Mouse (Mus musculus): Measurements from ENCODE around the gene Psg17. TPM values are rescaled to one million over a fixed set of nuclear protein-coding genes. Genes with fewer than 3 reads are reported as not detected.
"Not testable (repeated sequence)": the region's sequence is repeated elsewhere in the genome, so short reads cannot be mapped to it uniquely, and the experiment has no call there.

Psg17 gene
- total RNA-seq (2021): not detected
- long read RNA-seq: 0 reads

- no peak for DNase-seq (ENCODE audit: low spot score in 2 of 2)
These were observed at the start of gene Psg17 for GRCm38 (mm10) chr7:18821507-18821906. TSS of gene Psg17 (minus strand) at chr7:18821607.

GRCm38 (mm10) chr7:18871031-18871430, 49.6 kb upstream of the Psg17 start, which contains the start of gene Pglyrp1:
TSS of gene Pglyrp1 (plus strand) at chr7:18871331.
- not testable (repeated sequence) for DNase-seq (ENCODE audit: low spot score in 2 of 2)

- no peak for DNase-seq (ENCODE audit: low spot score in 2 of 2)
These were observed 47.1 kb upstream of the Psg17 start for GRCm38 (mm10) chr7:18868491-18868890.

GRCm38 (mm10) chr7:18862801-18863200, 41.4 kb upstream of the Psg17 start:
- DNase-seq (ENCODE audit: low spot score in 2 of 2): no peak

GRCm38 (mm10) chr7:18858310-18858916, 37.0 kb upstream of the Psg17 start:
- DNase-seq (ENCODE audit: low spot score in 2 of 2): no peak

GRCm38 (mm10) chr7:18848395-18848794, 27.0 kb upstream of the Psg17 start:
- DNase-seq (ENCODE audit: low spot score in 2 of 2): no peak

- DNase-seq (ENCODE audit: low spot score in 2 of 2): no peak
These were observed 23.4 kb upstream of the Psg17 start for GRCm38 (mm10) chr7:18844811-18845210.

- DNase-seq (ENCODE audit: low spot score in 2 of 2): no peak
These were observed 19.8 kb upstream of the Psg17 start for GRCm38 (mm10) chr7:18841174-18841567.

- DNase-seq (ENCODE audit: low spot score in 2 of 2): peak in 1 of 2 experiments; percentile 6
These were observed 19.2 kb upstream of the Psg17 start for GRCm38 (mm10) chr7:18840386-18841173.

GRCm38 (mm10) chr7:18839865-18840264, 18.5 kb upstream of the Psg17 start, which contains the start of gene Mill2:
TSS of gene Mill2 (plus strand) at chr7:18839966.
- DNase-seq (ENCODE audit: low spot score in 2 of 2): no peak

GRCm38 (mm10) chr7:18832298-18832697, 10.9 kb upstream of the Psg17 start:
- DNase-seq (ENCODE audit: low spot score in 2 of 2): no peak

GRCm38 (mm10) chr7:18829545-18829944, 8.1 kb upstream of the Psg17 start:
- no peak for DNase-seq (ENCODE audit: low spot score in 2 of 2)

- no peak for DNase-seq (ENCODE audit: low spot score in 2 of 2)
These were observed 7.2 kb upstream of the Psg17 start for GRCm38 (mm10) chr7:18828592-18828991.

GRCm38 (mm10) chr7:18827792-18828546, 6.6 kb upstream of the Psg17 start:
- DNase-seq (ENCODE audit: low spot score in 2 of 2): no peak

- no peak for DNase-seq (ENCODE audit: low spot score in 2 of 2)
These were observed 3.1 kb downstream of the Psg17 start for GRCm38 (mm10) chr7:18818301-18818700.

GRCm38 (mm10) chr7:18803526-18803925, 17.9 kb downstream of the Psg17 start:
- DNase-seq (ENCODE audit: low spot score in 2 of 2): no peak

GRCm38 (mm10) chr7:18799129-18799528, 22.3 kb downstream of the Psg17 start:
- no peak for DNase-seq (ENCODE audit: low spot score in 2 of 2)

GRCm38 (mm10) chr7:18798420-18798819, 23.0 kb downstream of the Psg17 start, which contains the start of gene Psg19:
TSS of gene Psg19 (minus strand) at chr7:18798520.
- no peak for DNase-seq (ENCODE audit: low spot score in 2 of 2)

- not testable (repeated sequence) for DNase-seq (ENCODE audit: low spot score in 2 of 2)
These were observed 30.7 kb downstream of the Psg17 start for GRCm38 (mm10) chr7:18790671-18791070.

GRCm38 (mm10) chr7:18781301-18781700, 40.1 kb downstream of the Psg17 start:
- DNase-seq (ENCODE audit: low spot score in 2 of 2): peak in 1 of 2 experiments; percentile 1

- no peak for DNase-seq (ENCODE audit: low spot score in 2 of 2)
These were observed 42.0 kb downstream of the Psg17 start for GRCm38 (mm10) chr7:18779337-18779781.
